Mouse (Mus musculus) erythroblast, embryonic 14.5 days (primary cell): ENCODE data around the gene Dgcr6. TPM values are rescaled to one million over a fixed set of nuclear protein-coding genes. Genes with fewer than 3 reads are reported as not detected.

Source experiments
- H3K27me3 ChIP-seq: 2 replicates; pipeline ENCODE4 v1.6.1; 2012; ENCODE audit warnings: inconsistent platforms; ENCODE audit not compliant: control insufficient read depth
- H3K36me3 ChIP-seq: 2 replicates; pipeline ENCODE4 v1.6.1; 2012; ENCODE audit warnings: mild to moderate bottlenecking, inconsistent platforms; ENCODE audit not compliant: control insufficient read depth
- H3K4me1 ChIP-seq: 2 replicates; pipeline ENCODE4 v1.6.1; 2012; ENCODE audit warnings: inconsistent platforms; ENCODE audit not compliant: control insufficient read depth
- H3K4me3 ChIP-seq: replicated peaks from 2 replicates; pipeline ENCODE3; 2012; ENCODE audit warnings: moderate library complexity, mild to moderate bottlenecking, inconsistent platforms
- H3K9me3 ChIP-seq: 2 replicates; pipeline ENCODE4 v1.6.1; 2012; ENCODE audit warnings: low read length, inconsistent platforms, mixed read lengths; ENCODE audit not compliant: control insufficient read depth
- GATA1 ChIP-seq: IDR thresholded peaks from 2 replicates; pipeline ENCODE4 v1.6.1; 2012; ENCODE audit warnings: low read length, inconsistent platforms, mixed read lengths
- TAL1 ChIP-seq: IDR thresholded peaks from 3 replicates; pipeline ENCODE4 v1.6.1; 2012; ENCODE audit warnings: low read length, inconsistent platforms, mixed read lengths
- polyA plus RNA-seq: library from polyadenylated mRNA; stranded (reverse); fragments of >175 nt; gene quantifications from 2 replicates; pipeline ENCODE4 v1.2.3, GENCODE M21; 2012

Gene Dgcr6
- polyA plus RNA-seq, 1 experiment = 0.66 TPM

DNA sequence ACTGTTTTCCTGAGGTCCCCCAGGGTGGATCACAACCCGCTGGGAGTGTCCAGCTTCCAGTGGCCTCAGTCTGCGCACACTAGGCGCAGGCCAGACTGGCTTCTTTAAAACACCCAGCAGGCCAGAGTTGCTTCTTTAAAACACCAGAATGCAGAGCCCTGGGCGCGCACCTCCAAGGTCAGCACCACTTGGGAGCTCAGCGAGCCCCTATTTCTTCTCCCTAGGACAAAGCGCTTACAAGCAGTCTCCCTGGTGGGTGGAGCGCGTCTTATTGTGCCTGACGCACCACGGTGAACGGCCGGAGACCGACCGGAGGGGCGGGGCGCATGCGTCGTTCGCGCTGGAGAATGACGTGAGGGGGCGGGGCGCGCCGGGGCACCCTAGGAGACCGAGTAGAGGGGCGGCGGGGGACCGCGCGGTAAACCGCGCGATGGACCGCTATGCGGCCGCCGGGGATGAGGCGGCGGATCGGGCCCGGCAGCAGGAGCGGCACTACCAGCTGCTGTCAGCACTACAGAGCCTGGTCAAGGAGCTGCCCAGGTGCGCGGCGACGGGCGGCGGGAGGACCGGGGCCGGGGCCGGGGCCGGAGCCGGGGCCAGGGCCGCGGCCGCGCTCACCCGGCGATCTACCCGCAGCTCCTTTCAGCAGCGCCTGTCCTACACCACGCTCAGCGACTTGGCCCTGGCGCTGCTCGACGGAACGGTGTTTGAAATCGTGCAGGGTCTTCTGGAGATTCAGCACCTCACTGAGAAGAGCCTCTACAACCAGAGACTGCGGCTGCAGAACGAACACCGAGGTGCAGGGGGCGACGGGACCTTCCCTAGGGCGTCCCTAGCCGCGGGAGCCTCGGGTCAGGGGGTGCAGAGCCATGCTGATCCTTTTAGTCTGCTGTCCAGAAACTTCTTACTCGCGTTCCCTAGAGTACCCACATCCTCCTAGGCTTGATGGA is 13.7 kb downstream of the Dgcr6 start:
- Histone ChIP-seq H3K4me3 (peak overlapping the region; percentile 73), H3K4me1 (peaks cover 16% of the 10 kb centered on the region), H3K9me3 (no peaks in the 10 kb centered on the region), H3K36me3 (peaks cover 15% of the 10 kb centered on the region; the same call in 1 of the 2 replicates), H3K27me3 (no peaks in the 10 kb centered on the region)
- TF ChIP-seq TAL1 = no peak
- TF ChIP-seq GATA1 = no peak

DNA sequence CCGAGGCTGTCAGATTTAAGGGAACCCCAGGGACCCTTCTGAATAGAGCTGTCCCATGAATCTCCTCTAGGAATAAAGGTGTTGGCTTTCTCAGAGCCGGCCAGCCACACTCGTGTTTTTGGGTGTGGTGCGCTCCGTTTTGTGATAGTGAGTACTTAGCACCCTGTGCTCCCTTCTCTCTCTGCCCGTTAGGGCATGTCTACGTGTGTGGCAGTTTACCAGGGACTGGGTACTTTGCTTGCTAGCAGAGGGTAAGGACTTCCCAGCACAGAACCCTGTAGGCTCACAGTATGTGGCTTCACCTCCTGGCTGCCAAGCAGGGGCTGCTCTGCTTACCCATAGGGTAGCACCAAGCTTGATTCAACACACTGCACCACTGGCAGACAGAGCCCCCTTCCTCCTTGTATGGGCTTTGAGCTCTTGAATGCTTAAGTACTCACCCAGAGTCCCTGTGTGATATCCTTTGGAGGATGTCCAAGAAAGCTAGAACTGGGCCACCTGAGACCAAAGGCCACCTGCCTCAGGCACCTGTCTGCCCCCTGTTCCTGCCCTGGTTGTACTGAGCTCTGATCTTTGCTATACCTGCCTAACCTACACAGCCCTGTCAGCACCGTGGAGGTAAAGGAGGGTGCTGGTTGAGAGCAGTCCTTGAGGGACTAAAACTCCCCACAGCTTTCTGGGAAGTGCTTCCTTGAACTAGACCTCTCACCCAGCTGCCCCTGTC is 16.2 kb downstream of the Dgcr6 start:
- no peaks in the 10 kb centered on the region for H3K27me3 ChIP-seq
- no peaks in the 10 kb centered on the region for H3K9me3 ChIP-seq
- peaks cover 26% of the 10 kb centered on the region for H3K36me3 ChIP-seq
- TF ChIP-seq GATA1 = no peak
- TF ChIP-seq TAL1 = no peak
- H3K4me1 ChIP-seq = peaks cover 16% of the 10 kb centered on the region
- H3K4me3 ChIP-seq = no peak overlapping the region

DNA sequence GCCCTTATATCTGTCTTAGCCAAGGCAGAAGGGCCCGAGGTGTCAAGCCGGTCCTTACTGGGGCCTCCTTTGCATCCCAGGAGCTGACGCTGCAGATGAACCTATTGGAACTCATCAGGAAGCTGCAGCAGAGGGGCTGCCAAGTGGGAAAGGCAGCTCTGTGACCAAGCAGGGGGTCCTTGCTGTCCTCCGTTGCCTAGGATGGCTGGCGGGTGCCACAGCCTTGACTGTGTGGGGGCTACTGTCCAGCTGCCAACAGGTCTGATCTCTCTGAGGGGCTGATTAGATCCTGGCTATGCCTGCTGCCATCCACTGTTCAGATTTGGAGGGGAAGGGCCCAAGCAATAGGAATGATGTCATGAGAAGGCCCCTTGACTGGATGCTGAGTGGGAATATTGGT is 18.1 kb downstream of the Dgcr6 start:
- no peak for TF ChIP-seq GATA1
- no peak for TF ChIP-seq TAL1
- Histone ChIP-seq H3K9me3 (no peaks in the 10 kb centered on the region), H3K27me3 (no peaks in the 10 kb centered on the region), H3K4me3 (no peak overlapping the region), H3K4me1 (peaks cover 15% of the 10 kb centered on the region), H3K36me3 (peaks cover 26% of the 10 kb centered on the region)

DNA sequence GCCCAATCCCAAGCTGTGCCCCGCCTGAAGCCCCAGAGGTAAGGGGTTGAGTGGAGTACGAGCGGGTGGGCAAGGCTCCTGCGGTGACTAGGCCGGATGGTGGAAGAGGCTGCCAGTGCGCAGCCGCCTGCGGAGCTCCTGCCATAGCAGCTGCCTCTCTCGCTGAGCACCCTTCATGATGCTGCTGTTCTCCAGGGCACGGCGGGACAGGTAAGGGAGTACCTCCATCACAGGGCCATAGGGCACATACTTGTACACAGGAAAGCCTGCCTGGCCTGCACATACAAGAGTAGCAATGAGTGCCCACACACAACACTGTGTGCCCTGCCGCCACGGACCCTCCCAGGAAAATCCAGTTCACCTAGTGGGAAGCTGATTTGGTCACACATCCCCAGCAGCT is 19.4 kb downstream of the Dgcr6 start:
- Histone ChIP-seq H3K36me3 (peaks cover 26% of the 10 kb centered on the region), H3K4me1 (peaks cover 2% of the 10 kb centered on the region)
- TF ChIP-seq GATA1 = no peak
- no peak for TF ChIP-seq TAL1

DNA sequence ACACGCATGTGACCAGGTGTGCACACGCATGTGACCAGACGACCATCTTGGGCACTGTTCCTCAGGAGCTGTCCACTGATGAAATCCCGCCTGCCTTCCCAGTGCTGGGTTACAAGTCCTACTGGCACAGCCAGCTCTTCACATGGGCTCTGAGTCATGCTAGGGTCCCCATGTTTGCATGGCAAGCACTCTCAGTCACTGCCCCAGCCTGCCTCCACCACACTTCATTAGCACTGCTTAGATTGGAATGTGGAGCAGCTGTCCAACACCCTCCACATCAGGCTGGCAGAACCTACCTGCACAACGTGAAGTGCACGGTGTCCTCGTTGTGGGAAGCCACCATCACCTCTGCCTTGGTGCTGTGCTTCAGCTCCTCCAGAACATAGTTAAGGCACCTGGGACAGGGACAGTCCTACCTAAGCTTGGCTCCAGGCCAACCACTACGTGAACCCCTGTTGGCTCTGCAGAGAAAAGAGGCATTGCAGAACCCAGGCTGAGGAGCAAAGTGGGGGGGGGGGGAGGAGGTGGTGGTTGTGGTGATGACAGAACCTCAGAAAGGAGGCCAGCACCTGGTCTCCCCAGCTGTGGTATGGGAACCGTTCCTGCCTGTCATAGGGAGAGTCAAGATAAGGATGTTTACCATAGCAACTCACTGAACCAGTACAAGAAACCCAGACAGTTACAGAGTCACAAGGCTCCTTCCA is 20.8 kb downstream of the Dgcr6 start:
- no peak overlapping the region for H3K4me3 ChIP-seq

More for the DNA sequence above, 19.4 kb downstream of the Dgcr6 start:
- Histone ChIP-seq H3K9me3 (no peaks in the 10 kb centered on the region), H3K27me3 (no peaks in the 10 kb centered on the region), H3K4me3 (no peak overlapping the region)

DNA sequence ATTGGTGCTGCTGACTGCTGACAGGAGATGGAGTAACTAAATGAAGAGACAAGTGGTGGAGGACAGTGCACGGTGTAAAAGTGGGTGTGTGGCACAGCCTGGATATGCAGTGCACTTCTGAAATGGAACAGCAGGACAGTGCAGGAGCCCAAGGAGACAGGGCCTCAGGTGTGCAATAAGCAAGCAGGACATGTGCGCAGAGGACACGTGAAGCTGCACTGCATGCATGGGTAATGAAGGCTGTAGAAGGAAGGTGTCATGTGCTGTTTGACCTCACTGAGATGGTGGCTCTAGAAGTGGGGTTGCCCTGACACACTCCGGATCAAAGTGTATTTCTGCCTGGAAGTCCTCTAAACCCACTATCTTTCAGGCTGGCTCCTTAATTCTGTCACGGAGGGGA is 22.0 kb downstream of the Dgcr6 start:
- H3K36me3 ChIP-seq = peaks cover 20% of the 10 kb centered on the region
- TF ChIP-seq GATA1 = no peak
- 0 out of 3 replicates have a peak, but pooled peaks have one; percentile 9 for TF ChIP-seq TAL1
- H3K27me3 ChIP-seq = no peaks in the 10 kb centered on the region
- no peaks in the 10 kb centered on the region for H3K4me1 ChIP-seq
- no peaks in the 10 kb centered on the region for H3K9me3 ChIP-seq
- H3K4me3 ChIP-seq = no peak overlapping the region

More for the DNA sequence above, 20.8 kb downstream of the Dgcr6 start:
- H3K4me1 ChIP-seq = no peaks in the 10 kb centered on the region
- H3K9me3 ChIP-seq = no peaks in the 10 kb centered on the region
- TF ChIP-seq TAL1 (no peak), GATA1 (no peak)
- peaks cover 26% of the 10 kb centered on the region for H3K36me3 ChIP-seq
- no peaks in the 10 kb centered on the region for H3K27me3 ChIP-seq

DNA sequence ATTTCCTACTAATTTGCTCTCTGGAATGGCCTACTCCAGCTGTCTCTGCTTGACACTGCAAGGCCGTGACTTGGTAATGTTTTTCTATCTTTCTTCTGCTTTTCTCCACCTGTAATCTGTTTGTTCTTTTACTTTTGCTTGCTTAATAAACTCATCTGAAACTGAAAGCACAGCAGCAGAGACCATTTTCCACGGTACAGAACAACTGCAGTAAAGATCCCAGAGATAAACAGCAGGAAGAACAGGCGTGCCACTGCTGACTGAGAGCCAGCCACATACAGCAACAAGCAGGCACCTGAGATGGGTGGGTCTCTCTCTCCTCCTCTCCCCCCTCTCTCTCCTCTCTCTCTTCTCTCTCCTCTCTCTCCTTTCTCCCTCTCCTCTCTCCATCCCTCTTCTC is 22.5 kb downstream of the Dgcr6 start:
- H3K9me3 ChIP-seq = no peaks in the 10 kb centered on the region
- peaks cover 16% of the 10 kb centered on the region for H3K36me3 ChIP-seq
- H3K4me1 ChIP-seq = no peaks in the 10 kb centered on the region
- TF ChIP-seq TAL1 (no peak), GATA1 (no peak)
- H3K4me3 ChIP-seq = no peak overlapping the region
- no peaks in the 10 kb centered on the region for H3K27me3 ChIP-seq

DNA sequence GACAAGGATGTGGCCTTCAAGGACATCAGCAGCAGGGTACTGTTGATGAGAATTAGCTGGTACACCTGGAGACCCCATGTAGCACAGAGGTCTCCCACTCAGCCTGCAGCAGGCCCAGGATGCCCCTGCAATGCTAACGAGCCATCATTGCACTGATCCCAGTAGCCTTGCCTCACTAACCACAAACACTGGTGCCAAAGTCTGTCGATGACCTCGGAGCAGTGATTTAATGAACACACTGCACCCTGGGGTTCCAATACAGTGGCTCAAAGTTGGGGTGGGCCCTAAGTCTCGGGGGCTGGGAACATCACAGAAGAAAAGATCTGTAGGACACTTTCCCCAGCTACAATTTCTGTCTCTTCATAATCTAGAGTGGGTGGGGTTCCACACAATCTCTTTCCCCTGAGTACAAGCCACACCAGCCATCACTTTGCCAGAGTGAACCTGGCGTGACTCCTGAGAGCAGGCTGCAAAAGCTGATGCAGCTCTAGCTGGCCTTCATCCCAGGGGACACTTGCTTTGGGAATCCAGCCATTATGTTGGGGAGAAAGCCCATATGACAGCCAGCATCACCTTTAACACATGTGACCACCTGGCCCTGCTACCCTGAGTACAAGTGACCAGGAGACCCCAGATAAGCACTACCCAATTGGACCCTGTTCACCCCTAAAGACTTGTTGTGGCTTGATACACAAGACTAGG is 25.8 kb downstream of the Dgcr6 start:
- Histone ChIP-seq H3K36me3 (no peaks in the 10 kb centered on the region), H3K4me1 (no peaks in the 10 kb centered on the region; the same call in 1 of the 2 replicates), H3K9me3 (no peaks in the 10 kb centered on the region), H3K27me3 (no peaks in the 10 kb centered on the region), H3K4me3 (no peak overlapping the region)
- no peak for TF ChIP-seq GATA1
- TF ChIP-seq TAL1 = no peak
